ENCODE assay signal across 13 mouse cellular contexts in genomic region chr2:23034692-23035435, GRCm38 (mm10). TPM values are rescaled to one million over a fixed set of nuclear protein-coding genes. Genes with fewer than 3 reads are reported as not detected.
DNase-seq lines count a peak whose midpoint lies in the region; TF ChIP-seq lines count a peak whose summit lies in the region.
"Had no signal": no experiment of that assay in that cellular context is flagged by ENCODE, and none has a peak within 500 bp of the region (broad histone marks: within the 10 kb centered on the region; RNA-seq: fewer than 3 reads in every experiment).

No protein-coding gene starts in this region.

- DNase-seq in gastrocnemius, adult 2 months: no peak
- no peak for DNase-seq in gastrocnemius, postnatal 4 days (ENCODE audit: low spot score in 2 of 2)
- peak; percentile 55 for DNase-seq in layer of hippocampus, adult 9-11 months
- no peak for DNase-seq in layer of hippocampus, postnatal 36 days
- peak; percentile 17 for DNase-seq in MN1 (ENCODE audit: low spot score)
- no peak for DNase-seq in urinary bladder, postnatal 14 days (ENCODE audit: low spot score)
- no peak for DNase-seq in frontal cortex, postnatal 10 days (ENCODE audit: low spot score in 2 of 2)
- DNase-seq: cerebellum, postnatal 36 days; lung, adult 2 months; thymus, postnatal 25 days had no signal

- TF ChIP-seq POLR2A in myocyte (IDR thresholded peaks at IDR 0.05; ENCODE audit: insufficient read length, low read depth): no peak

- H3K4me2 ChIP-seq in myocyte (ENCODE audit: low read depth): peak overlapping the region; percentile 53
- H3K4me2 ChIP-seq: hindbrain, embryonic 12.5 days had no signal

- no peak for TF ChIP-seq CTCF in gastrocnemius, adult 2 months (IDR thresholded peaks at IDR 0.05)

- H3K79me2 ChIP-seq in myocyte (ENCODE audit: control insufficient read depth, insufficient read depth): peaks cover 95% of the 10 kb centered on the region

- H3K27ac ChIP-seq in gastrocnemius, adult 2 months: peak overlapping the region; percentile 49
- H3K27ac ChIP-seq: embryonic facial prominence, embryonic 10.5 days; hindbrain, embryonic 12.5 days had no signal

- intact Hi-C loops in gastrocnemius, adult 2 months (cut with DNase I): no loop called here

- H3K27me3 ChIP-seq in myocyte (ENCODE audit: control insufficient read depth, insufficient read depth, insufficient read length): no peaks in the 10 kb centered on the region
- H3K27me3 ChIP-seq: hindbrain, embryonic 12.5 days had no signal

- no peak overlapping the region for H3ac ChIP-seq in myocyte (ENCODE audit: control insufficient read depth, insufficient read length)

- H3K36me3 ChIP-seq in myocyte (ENCODE audit: control insufficient read depth, insufficient read depth): no peaks in the 10 kb centered on the region

- H3K4me3 ChIP-seq in gastrocnemius, adult 2 months: no peak overlapping the region
- no peak overlapping the region for H3K4me3 ChIP-seq in myocyte
- H3K4me3 ChIP-seq: embryonic facial prominence, embryonic 10.5 days; hindbrain, embryonic 12.5 days had no signal

TF ChIP-seq in myocyte, 11 proteins besides CTCF, POLR2A, EP300 and RAD21:
- TF ChIP-seq E2F4 (IDR thresholded peaks at IDR 0.05; ENCODE audit: insufficient read depth) (no peak), MAX (IDR thresholded peaks at IDR 0.05; ENCODE audit: low read depth) (no peak), SRF (IDR thresholded peaks at IDR 0.05; ENCODE audit: control insufficient read depth, insufficient read length, low read depth) (no peak), REST (IDR thresholded peaks at IDR 0.05; ENCODE audit: insufficient read depth, insufficient read length) (no peak), CEBPB (IDR thresholded peaks at IDR 0.05; ENCODE audit: insufficient read depth, poor library complexity, severe bottlenecking) (no peak)

RNA-seq across cellular contexts. Expression of gene Abi1, which starts 5.2 kb away (rescaled TPM):
- 10 to 100 TPM; 17.3 to 18.9 TPM for total RNA-seq in gastrocnemius, adult 2 months (2021)
- total RNA-seq in gastrocnemius, postnatal 4 days (2021): 10 to 100 TPM; 46.1 to 47.3 TPM
- total RNA-seq in layer of hippocampus, postnatal 36 days (2021): 100 to 1,000 TPM; 216 to 228 TPM
- polyA plus RNA-seq in myocyte (2012; fragmentation: generic; extraction: Trizol): 28.0 TPM

RNA-seq across cellular contexts. Expression of gene Acbd5, which starts 33.1 kb away (rescaled TPM):
- total RNA-seq in gastrocnemius, adult 2 months (2021): 10 to 100 TPM; 27.1 to 31.4 TPM
- 10 to 100 TPM; 31.9 to 36.9 TPM for total RNA-seq in gastrocnemius, postnatal 4 days (2021)
- 10 to 100 TPM; 84.9 to 94.1 TPM for total RNA-seq in layer of hippocampus, postnatal 36 days (2021)
- 5.0 TPM for polyA plus RNA-seq in myocyte (2012; fragmentation: generic; extraction: Trizol)

Comparison
In these comparisons a context has a peak if more than half of its experiments do, and no peak if none do; other contexts are left out.
1. DNase-seq: peak in layer of hippocampus, adult 9-11 months (single experiment) and MN1 (single experiment); none in gastrocnemius, adult 2 months (single experiment), gastrocnemius, postnatal 4 days (0 of 2), layer of hippocampus, postnatal 36 days (0 of 2), urinary bladder, postnatal 14 days (single experiment) and frontal cortex, postnatal 10 days (0 of 2).
2. RNA of gene Abi1, which starts 5.2 kb away (total RNA-seq): 216 to 228 TPM in layer of hippocampus, postnatal 36 days; 46.1 to 47.3 TPM in gastrocnemius, postnatal 4 days and 17.3 to 18.9 TPM in gastrocnemius, adult 2 months; every median in the first group is over 4 times any median in the second.